Mouse (Mus musculus) megakaryocyte, embryonic 14.5 days (primary cell): ENCODE measurements around the gene Ffar4. TPM values are rescaled to one million over a fixed set of nuclear protein-coding genes. Genes with fewer than 3 reads are reported as not detected.

Experiments used
- H3K27me3 ChIP-seq: replicated peaks from 2 replicates; pipeline ENCODE3; 2012; ENCODE audit warnings: inconsistent platforms
- H3K36me3 ChIP-seq: replicated peaks from 2 replicates; pipeline ENCODE3; 2012; ENCODE audit warnings: low read length, inconsistent platforms, mixed read lengths
- H3K4me1 ChIP-seq: 2 replicates; pipeline ENCODE4 v1.6.1; 2012; ENCODE audit warnings: inconsistent platforms
- H3K4me3 ChIP-seq: replicated peaks from 2 replicates; pipeline ENCODE3; 2012; ENCODE audit warnings: moderate library complexity, mild to moderate bottlenecking, inconsistent platforms
- H3K9me3 ChIP-seq: 2 replicates; pipeline ENCODE4 v1.6.1; 2012; ENCODE audit warnings: inconsistent platforms
- FLI1 ChIP-seq: IDR thresholded peaks from 2 replicates; pipeline ENCODE4 v1.6.1; 2012; ENCODE audit warnings: low read length, inconsistent platforms, mixed read lengths
- GATA1 ChIP-seq: IDR thresholded peaks from 3 replicates; pipeline ENCODE4 v1.6.1; 2012; ENCODE audit warnings: mixed read lengths, low read length, inconsistent platforms, borderline replicate concordance
- polyA plus RNA-seq: library from polyadenylated mRNA; stranded (reverse); fragments of >175 nt; gene quantifications from 2 replicates; pipeline ENCODE4 v1.2.3, GENCODE M21; 2012; ENCODE audit warnings: low replicate concordance; ENCODE audit not compliant: insufficient read depth

The Ffar4 gene
- polyA plus RNA-seq, 1 experiment, result not detected

GRCm38 (mm10) chr19:38091512-38091985 is 5.3 kb upstream of the Ffar4 start:
- no peaks in the 10 kb centered on the region for H3K36me3 ChIP-seq
- peaks cover 14% of the 10 kb centered on the region for H3K4me1 ChIP-seq
- no peak for TF ChIP-seq GATA1
- TF ChIP-seq FLI1, result no peak
- peaks cover 6% of the 10 kb centered on the region for H3K9me3 ChIP-seq
- no peak overlapping the region for H3K4me3 ChIP-seq
- H3K27me3 ChIP-seq, result peaks cover 38% of the 10 kb centered on the region

- Histone ChIP-seq H3K4me3 (no peak overlapping the region), H3K27me3 (peaks cover 70% of the 10 kb centered on the region), H3K9me3 (no peaks in the 10 kb centered on the region), H3K36me3 (no peaks in the 10 kb centered on the region), H3K4me1 (peaks cover 20% of the 10 kb centered on the region)
- TF ChIP-seq GATA1, result no peak
- no peak for TF ChIP-seq FLI1
Measured at GRCm38 (mm10) chr19:38096231-38096630, 640 bp upstream of the Ffar4 start.

GRCm38 (mm10) chr19:38107871-38108270 is 11.0 kb downstream of the Ffar4 start:
- TF ChIP-seq FLI1 (no peak), GATA1 (no peak)
- no peak overlapping the region for H3K4me3 ChIP-seq
- H3K36me3 ChIP-seq, result no peaks in the 10 kb centered on the region
- H3K27me3 ChIP-seq, result peaks cover 22% of the 10 kb centered on the region
- no peaks in the 10 kb centered on the region for H3K4me1 ChIP-seq
- H3K9me3 ChIP-seq, result peaks cover 3% of the 10 kb centered on the region; the same call in 1 of the 2 replicates

GRCm38 (mm10) chr19:38109506-38110242 is 12.8 kb downstream of the Ffar4 start:
- Histone ChIP-seq H3K9me3 (peaks cover 3% of the 10 kb centered on the region; the same call in 1 of the 2 replicates), H3K4me1 (no peaks in the 10 kb centered on the region), H3K4me3 (no peak overlapping the region), H3K27me3 (peaks cover 27% of the 10 kb centered on the region), H3K36me3 (no peaks in the 10 kb centered on the region)
- TF ChIP-seq GATA1, result no peak
- TF ChIP-seq FLI1, result no peak

GRCm38 (mm10) chr19:38111056-38111455 is 14.2 kb downstream of the Ffar4 start:
- H3K36me3 ChIP-seq, result no peaks in the 10 kb centered on the region
- peaks cover 26% of the 10 kb centered on the region for H3K27me3 ChIP-seq
- no peak overlapping the region for H3K4me3 ChIP-seq
- no peaks in the 10 kb centered on the region for H3K4me1 ChIP-seq
- TF ChIP-seq GATA1 (no peak), FLI1 (no peak)
- no peaks in the 10 kb centered on the region; the same call in 1 of the 2 replicates for H3K9me3 ChIP-seq

- Histone ChIP-seq H3K4me3 (no peak overlapping the region), H3K27me3 (peaks cover 28% of the 10 kb centered on the region), H3K4me1 (no peaks in the 10 kb centered on the region), H3K36me3 (no peaks in the 10 kb centered on the region), H3K9me3 (no peaks in the 10 kb centered on the region)
- TF ChIP-seq FLI1 (no peak), GATA1 (no peak)
Measured at GRCm38 (mm10) chr19:38112575-38112974, 15.7 kb downstream of the Ffar4 start.

GRCm38 (mm10) chr19:38114834-38115491 is 18.1 kb downstream of the Ffar4 start:
- TF ChIP-seq GATA1, result no peak
- Histone ChIP-seq H3K9me3 (no peaks in the 10 kb centered on the region), H3K4me1 (no peaks in the 10 kb centered on the region)

GRCm38 (mm10) chr19:38120123-38120760 is 23.4 kb downstream of the Ffar4 start:
- TF ChIP-seq GATA1 (no peak), FLI1 (no peak)
- H3K9me3 ChIP-seq, result 0 out of 2 replicates have a peak, but pooled peaks cover 2% of the 10 kb centered on the region

More at GRCm38 (mm10) chr19:38114834-38115491, 18.1 kb downstream of the Ffar4 start:
- Histone ChIP-seq H3K4me3 (no peak overlapping the region), H3K36me3 (no peaks in the 10 kb centered on the region), H3K27me3 (peaks cover 28% of the 10 kb centered on the region)

GRCm38 (mm10) chr19:38123921-38124320 is 27.1 kb downstream of the Ffar4 start:
- Histone ChIP-seq H3K36me3 (no peaks in the 10 kb centered on the region), H3K9me3 (peaks cover 4% of the 10 kb centered on the region; the same call in 1 of the 2 replicates), H3K4me1 (peaks cover 13% of the 10 kb centered on the region), H3K4me3 (peak overlapping the region; percentile 59), H3K27me3 (peaks cover 72% of the 10 kb centered on the region)
- no peak for TF ChIP-seq FLI1

More at GRCm38 (mm10) chr19:38120123-38120760, 23.4 kb downstream of the Ffar4 start:
- no peaks in the 10 kb centered on the region for H3K36me3 ChIP-seq
- peaks cover 56% of the 10 kb centered on the region for H3K27me3 ChIP-seq
- no peak overlapping the region for H3K4me3 ChIP-seq
- H3K4me1 ChIP-seq, result peaks cover 13% of the 10 kb centered on the region
